Mouse (Mus musculus) cerebellum, adult 11-12 months (tissue): ENCODE data around the gene Fam117b.
A peak's percentile ranks its signal among the peaks of the same experiment; 100 is the strongest.

Experiments used
- DNase-seq: peaks from one replicate; pipeline ENCODE4 v3.0.0; 2022

Fam117b gene

GRCm38 (mm10) chr1:59912413-59913157 is at the start of gene Fam117b:
Gene Fam117b, plus strand, starts transcription at chr1:59913006.
- peak; percentile 99 for DNase-seq

- peak; percentile 11 for DNase-seq
Observed at GRCm38 (mm10) chr1:59868041-59868440, 44.8 kb upstream of the Fam117b start.

GRCm38 (mm10) chr1:59874023-59874422 is 38.8 kb upstream of the Fam117b start:
- no peak for DNase-seq

- no peak for DNase-seq
Observed at GRCm38 (mm10) chr1:59878098-59878497, 34.7 kb upstream of the Fam117b start.

- DNase-seq: peak; percentile 43
Observed at GRCm38 (mm10) chr1:59883349-59884134, 29.3 kb upstream of the Fam117b start.

GRCm38 (mm10) chr1:59886899-59887298 is 25.9 kb upstream of the Fam117b start:
- DNase-seq: no peak

- DNase-seq: no peak
Observed at GRCm38 (mm10) chr1:59888018-59888417, 24.8 kb upstream of the Fam117b start.

- no peak for DNase-seq
Observed at GRCm38 (mm10) chr1:59891185-59891584, 21.6 kb upstream of the Fam117b start.

GRCm38 (mm10) chr1:59892777-59893176 is 20.0 kb upstream of the Fam117b start:
- DNase-seq: no peak

- no peak for DNase-seq
Observed at GRCm38 (mm10) chr1:59894025-59894424, 18.8 kb upstream of the Fam117b start.

- DNase-seq: no peak
Observed at GRCm38 (mm10) chr1:59895456-59895855, 17.4 kb upstream of the Fam117b start.

GRCm38 (mm10) chr1:59897147-59897798 is 15.5 kb upstream of the Fam117b start:
- no peak for DNase-seq

GRCm38 (mm10) chr1:59899679-59900078 is 13.1 kb upstream of the Fam117b start:
- DNase-seq: no peak

GRCm38 (mm10) chr1:59901082-59901876 is 11.5 kb upstream of the Fam117b start:
- DNase-seq: no peak

GRCm38 (mm10) chr1:59902634-59903033 is 10.2 kb upstream of the Fam117b start:
- no peak for DNase-seq

GRCm38 (mm10) chr1:59904630-59905295 is 8.0 kb upstream of the Fam117b start:
- no peak for DNase-seq

- DNase-seq: no peak
Observed at GRCm38 (mm10) chr1:59905916-59906315, 6.9 kb upstream of the Fam117b start.

GRCm38 (mm10) chr1:59906819-59907521 is 5.8 kb upstream of the Fam117b start:
- no peak for DNase-seq

GRCm38 (mm10) chr1:59907700-59908099 is 5.1 kb upstream of the Fam117b start:
- DNase-seq: no peak

- no peak for DNase-seq
Observed at GRCm38 (mm10) chr1:59910941-59911340, 1.9 kb upstream of the Fam117b start.

GRCm38 (mm10) chr1:59913195-59913868 is 526 bp downstream of the Fam117b start:
- DNase-seq: peak; percentile 81
